Mouse (Mus musculus) hindbrain, embryonic 14.5 days (tissue): ENCODE measurements at regions not wholly inside any gene's neighbourhood (a gene's known extent, or its start where the extent isn't known, plus 50 kb on each side); places are given as distances from the start of the nearest gene placed in this dataset.

Source experiments
- ATAC-seq: fragments of 200-750 bp; cut with Nextera tagmentation; 2 replicates; pipeline ENCODE4 v1.8.0; 2017; ENCODE audit warnings: moderate number of reproducible peaks, mild to moderate bottlenecking, moderate TSS enrichment, moderate library complexity; ENCODE audit not compliant: low FRiP score
- DNase-seq: peaks from one replicate; pipeline ENCODE4 v3.0.0-alpha.2; 2015; ENCODE audit warnings: low spot score
- H3K27ac ChIP-seq: fragments of 300-500 bp; sonication (generic); 2 replicates; pipeline ENCODE4 v1.5.1; 2014; ENCODE audit warnings: mild to moderate bottlenecking, moderate library complexity
- H3K27me3 ChIP-seq: fragments of 300-500 bp; sonication (generic); 2 replicates; pipeline ENCODE4 v1.6.1; 2014; ENCODE audit warnings: mild to moderate bottlenecking, low read length, mixed read lengths; ENCODE audit not compliant: control insufficient read depth, insufficient read depth
- H3K36me3 ChIP-seq: fragments of 300-500 bp; sonication (generic); replicated peaks from 2 replicates; pipeline ENCODE4 v1.6.1; 2014; ENCODE audit not compliant: control insufficient read depth, insufficient read depth
- H3K4me1 ChIP-seq: fragments of 300-500 bp; sonication (generic); replicated peaks from 2 replicates; pipeline ENCODE4 v1.6.1; 2014; ENCODE audit warnings: antibody characterized with exemption, low read length, mixed read lengths; ENCODE audit not compliant: control insufficient read depth, insufficient read depth
- H3K4me2 ChIP-seq: fragments of 300-500 bp; sonication (generic); replicated peaks from 2 replicates; pipeline ENCODE4 v1.6.1; 2014; ENCODE audit warnings: mild to moderate bottlenecking, moderate library complexity
- H3K4me3 ChIP-seq: fragments of 300-500 bp; sonication (generic); replicated peaks from 2 replicates; pipeline ENCODE4 v1.5.1; 2014; ENCODE audit warnings: mild to moderate bottlenecking, low read length
- H3K9ac ChIP-seq: fragments of 300-500 bp; sonication (generic); 2 replicates; pipeline ENCODE4 v1.6.1; 2014
- H3K9me3 ChIP-seq: fragments of 300-500 bp; sonication (generic); 2 replicates; pipeline ENCODE4 v1.6.1; 2016; ENCODE audit warnings: low read length; ENCODE audit not compliant: control insufficient read depth
- WGBS: fragments of 180-500 bp; shearing (Covaris S2); extraction: QIAGEN DNeasy Blood & Tissue Kit; methylation state at CpG from one replicate; pipeline ENCODE4 v1.1.7; 2014; 5-methylcytosine and 5-hydroxymethylcytosine counted together

- no peak for DNase-seq
- Histone ChIP-seq H3K36me3 (no peaks in the 10 kb centered on the region), H3K27me3 (no peaks in the 10 kb centered on the region), H3K9ac (no peak overlapping the region), H3K4me3 (no peak overlapping the region), H3K27ac (no peak overlapping the region), H3K9me3 (no peaks in the 10 kb centered on the region), H3K4me1 (no peaks in the 10 kb centered on the region), H3K4me2 (no peak overlapping the region)
- WGBS, result 88% methylated on average over 2 of the region's 2 CpGs
- no peak for ATAC-seq
Measured at GRCm38 (mm10) chr12:94070940-94071505, 1621.0 kb upstream of the Flrt2 start.

GRCm38 (mm10) chr12:94105582-94106162, 1586.4 kb upstream of the Flrt2 start:
- H3K4me2 ChIP-seq, result no peak overlapping the region
- no peak overlapping the region for H3K27ac ChIP-seq
- H3K27me3 ChIP-seq, result no peaks in the 10 kb centered on the region
- DNase-seq, result no peak
- H3K4me1 ChIP-seq, result no peaks in the 10 kb centered on the region
- no peak for ATAC-seq
- no peak overlapping the region for H3K9ac ChIP-seq
- no peak overlapping the region for H3K4me3 ChIP-seq
- H3K9me3 ChIP-seq, result no peaks in the 10 kb centered on the region
- no peaks in the 10 kb centered on the region for H3K36me3 ChIP-seq
- 30% methylated on average over 1 of the region's 1 CpGs for WGBS

- H3K4me2 ChIP-seq, result no peak overlapping the region
Measured at GRCm38 (mm10) chr12:94150143-94150542, 1541.9 kb upstream of the Flrt2 start.

GRCm38 (mm10) chr12:94155110-94155858, 1536.7 kb upstream of the Flrt2 start:
- 89% methylated on average over 12 of the region's 12 CpGs for WGBS
- Histone ChIP-seq H3K9ac (no peak overlapping the region), H3K36me3 (no peaks in the 10 kb centered on the region), H3K27ac (no peak overlapping the region), H3K9me3 (no peaks in the 10 kb centered on the region), H3K4me2 (no peak overlapping the region), H3K4me3 (no peak overlapping the region), H3K4me1 (no peaks in the 10 kb centered on the region), H3K27me3 (no peaks in the 10 kb centered on the region)
- ATAC-seq (no peak), DNase-seq (no peak)

More at GRCm38 (mm10) chr12:94150143-94150542, 1541.9 kb upstream of the Flrt2 start:
- DNase-seq, result no peak
- no peaks in the 10 kb centered on the region for H3K27me3 ChIP-seq
- no peak overlapping the region for H3K9ac ChIP-seq
- no peaks in the 10 kb centered on the region for H3K36me3 ChIP-seq
- no peaks in the 10 kb centered on the region for H3K9me3 ChIP-seq
- H3K27ac ChIP-seq, result no peak overlapping the region
- no peak for ATAC-seq
- H3K4me1 ChIP-seq, result no peaks in the 10 kb centered on the region
- no peak overlapping the region for H3K4me3 ChIP-seq
- 81% methylated on average over 5 of the region's 5 CpGs for WGBS

- Histone ChIP-seq H3K9ac (no peak overlapping the region), H3K27ac (no peak overlapping the region), H3K9me3 (no peaks in the 10 kb centered on the region), H3K36me3 (no peaks in the 10 kb centered on the region), H3K27me3 (no peaks in the 10 kb centered on the region), H3K4me3 (no peak overlapping the region), H3K4me2 (no peak overlapping the region), H3K4me1 (no peaks in the 10 kb centered on the region)
- WGBS, result 39% methylated on average over 1 of the region's 1 CpGs
- ATAC-seq (no peak), DNase-seq (no peak)
Measured at GRCm38 (mm10) chr12:94182358-94182757, 1509.7 kb upstream of the Flrt2 start.

GRCm38 (mm10) chr12:94190620-94191081, 1501.4 kb upstream of the Flrt2 start:
- H3K9ac ChIP-seq, result no peak overlapping the region
- no peaks in the 10 kb centered on the region for H3K27me3 ChIP-seq
- H3K36me3 ChIP-seq, result no peaks in the 10 kb centered on the region
- H3K27ac ChIP-seq, result no peak overlapping the region
- ATAC-seq (peak; percentile 59; the same call in 1 of the 2 replicates), DNase-seq (no peak)
- no peaks in the 10 kb centered on the region for H3K9me3 ChIP-seq
- 70% methylated on average over 4 of the region's 4 CpGs for WGBS
- H3K4me1 ChIP-seq, result no peaks in the 10 kb centered on the region
- no peak overlapping the region for H3K4me3 ChIP-seq
- H3K4me2 ChIP-seq, result no peak overlapping the region

GRCm38 (mm10) chr12:94217906-94218305, 1474.1 kb upstream of the Flrt2 start:
- no peaks in the 10 kb centered on the region for H3K4me1 ChIP-seq
- H3K4me3 ChIP-seq, result no peak overlapping the region
- WGBS, result 80% methylated on average over 4 of the region's 4 CpGs
- no peak overlapping the region for H3K4me2 ChIP-seq
- DNase-seq (no peak), ATAC-seq (no peak)
- H3K27me3 ChIP-seq, result no peaks in the 10 kb centered on the region
- H3K27ac ChIP-seq, result no peak overlapping the region
- H3K9ac ChIP-seq, result no peak overlapping the region
- H3K36me3 ChIP-seq, result no peaks in the 10 kb centered on the region
- H3K9me3 ChIP-seq, result no peaks in the 10 kb centered on the region

- 83% methylated on average over 4 of the region's 4 CpGs for WGBS
Measured at GRCm38 (mm10) chr12:94229894-94230293, 1462.1 kb upstream of the Flrt2 start.

GRCm38 (mm10) chr12:94245366-94245765, 1446.7 kb upstream of the Flrt2 start:
- 84% methylated on average over 2 of the region's 2 CpGs for WGBS
- no peak overlapping the region for H3K4me2 ChIP-seq
- H3K9me3 ChIP-seq, result no peaks in the 10 kb centered on the region
- H3K36me3 ChIP-seq, result no peaks in the 10 kb centered on the region
- no peak overlapping the region for H3K9ac ChIP-seq
- ATAC-seq, result no peak
- no peak overlapping the region for H3K4me3 ChIP-seq
- H3K27ac ChIP-seq, result no peak overlapping the region
- H3K27me3 ChIP-seq, result no peaks in the 10 kb centered on the region
- DNase-seq, result no peak
- H3K4me1 ChIP-seq, result no peaks in the 10 kb centered on the region

More at GRCm38 (mm10) chr12:94229894-94230293, 1462.1 kb upstream of the Flrt2 start:
- no peak for ATAC-seq
- Histone ChIP-seq H3K27ac (no peak overlapping the region), H3K36me3 (no peaks in the 10 kb centered on the region), H3K9me3 (no peaks in the 10 kb centered on the region), H3K4me2 (no peak overlapping the region), H3K4me3 (no peak overlapping the region), H3K9ac (no peak overlapping the region), H3K27me3 (no peaks in the 10 kb centered on the region), H3K4me1 (no peaks in the 10 kb centered on the region)
- DNase-seq, result no peak
